Mouse (Mus musculus) right cerebral cortex, adult 18-20 months (tissue): Measurements from ENCODE around the gene Agbl3.

Experiments
- DNase-seq: peaks from one replicate; pipeline ENCODE4 v3.0.0; 2022; ENCODE audit warnings: mixed read lengths

Gene Agbl3

GRCm38 (mm10) chr6:34780231-34780942 lies at the start of gene Agbl3:
Agbl3 (plus strand) TSS chr6:34780432.
- peak; percentile 92 for DNase-seq

- DNase-seq = no peak
Observed at GRCm38 (mm10) chr6:34731007-34731406, 49.2 kb upstream of the Agbl3 start.

GRCm38 (mm10) chr6:34731529-34731928 lies 48.7 kb upstream of the Agbl3 start:
- no peak for DNase-seq

DNA sequence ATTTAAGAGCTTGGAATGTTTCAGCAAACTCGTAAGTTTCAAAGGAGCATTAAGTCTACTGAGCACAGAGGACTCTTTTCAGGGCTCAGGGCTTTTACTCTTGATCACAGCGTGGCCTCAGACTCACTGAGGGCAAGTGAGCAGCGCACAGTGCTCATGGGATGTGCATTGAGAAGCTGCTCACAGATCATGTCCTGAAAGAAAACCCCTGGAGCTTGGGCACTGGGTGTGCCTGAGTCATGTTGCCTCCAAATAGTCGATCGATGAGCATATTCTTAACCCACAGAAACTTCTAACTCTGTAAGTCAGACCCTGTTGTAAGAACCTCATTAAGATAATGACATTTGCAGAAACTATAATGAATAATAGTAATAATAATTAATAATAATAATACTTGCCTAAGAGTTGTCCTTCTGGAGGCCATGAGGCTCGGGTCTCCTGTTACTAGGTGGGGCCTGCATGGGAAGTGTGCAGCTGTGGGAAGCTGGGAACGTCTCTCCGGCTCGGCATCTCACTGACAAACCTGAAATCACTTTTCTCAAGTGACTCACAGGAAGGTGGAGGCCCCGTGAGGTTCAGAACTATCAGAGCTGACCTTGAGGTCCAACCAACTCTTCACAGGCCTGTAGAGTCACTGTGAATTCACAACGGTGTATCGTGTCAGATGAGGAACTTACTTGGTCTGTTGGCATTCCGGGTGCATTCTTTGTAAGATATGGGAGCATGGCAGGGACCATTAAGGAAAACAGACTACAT lies 45.1 kb upstream of the Agbl3 start:
- no peak for DNase-seq

- DNase-seq = no peak
Observed at GRCm38 (mm10) chr6:34736934-34737333, 43.3 kb upstream of the Agbl3 start.

- no peak for DNase-seq
Observed at GRCm38 (mm10) chr6:34743946-34744345, 36.3 kb upstream of the Agbl3 start.

DNA sequence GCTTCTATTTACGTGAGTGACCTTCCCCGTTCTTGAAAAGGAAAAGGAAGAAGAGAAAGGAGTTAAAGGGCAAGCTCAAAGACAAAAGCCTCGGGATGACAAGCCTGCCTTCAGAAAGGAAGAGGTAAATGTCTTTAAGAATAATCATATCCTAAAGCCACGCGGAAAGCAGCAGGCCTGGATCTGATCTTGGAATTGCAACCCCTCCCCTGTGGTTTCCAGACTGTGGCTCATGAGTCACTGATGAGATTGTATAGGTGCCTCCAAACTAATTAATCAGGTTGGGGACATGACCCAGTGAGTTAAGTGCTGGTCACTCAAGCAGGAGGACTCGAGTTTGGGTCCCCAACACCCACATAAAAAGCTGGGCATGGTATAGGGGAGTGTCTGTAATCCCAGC lies 32.4 kb upstream of the Agbl3 start:
- no peak for DNase-seq

DNA sequence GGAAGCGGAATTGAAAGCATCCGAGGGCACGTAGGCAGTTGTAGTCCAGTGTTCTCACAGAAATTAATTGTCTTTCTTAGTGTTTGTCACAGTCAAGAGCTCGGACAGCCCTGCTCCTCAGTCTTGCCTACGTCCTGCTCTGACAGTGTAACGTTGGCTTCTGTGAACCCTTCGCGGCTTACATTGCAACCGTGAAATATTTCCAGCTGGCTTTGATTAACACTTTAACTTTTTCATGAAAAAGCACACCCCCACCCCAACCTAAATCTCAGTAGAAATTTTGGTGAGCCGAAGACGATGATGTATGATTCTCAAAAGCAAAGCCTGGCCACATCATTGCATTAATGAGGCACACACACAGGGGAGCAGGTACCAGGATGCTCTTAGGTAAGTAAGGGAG lies 31.7 kb upstream of the Agbl3 start:
- DNase-seq = no peak

DNA sequence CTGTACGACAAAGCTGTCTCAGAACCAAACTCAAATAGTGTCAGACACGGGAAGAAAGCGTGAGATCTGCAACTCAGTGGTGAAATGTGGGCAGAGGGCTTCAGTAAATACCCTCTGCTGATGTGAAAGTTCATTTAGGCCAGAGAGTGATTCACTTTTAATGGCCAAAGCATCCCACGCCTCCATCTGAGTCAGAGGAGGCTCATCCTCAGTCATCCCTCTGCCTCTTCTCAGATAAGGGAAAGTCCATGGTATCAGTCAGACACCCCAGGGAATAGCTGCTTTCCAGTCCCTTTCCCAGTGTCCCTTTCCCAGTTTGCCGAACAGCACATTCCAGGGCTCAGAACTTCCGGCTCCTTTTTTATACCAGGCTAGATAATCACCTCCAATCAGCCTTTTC lies 30.7 kb upstream of the Agbl3 start:
- DNase-seq = no peak

DNA sequence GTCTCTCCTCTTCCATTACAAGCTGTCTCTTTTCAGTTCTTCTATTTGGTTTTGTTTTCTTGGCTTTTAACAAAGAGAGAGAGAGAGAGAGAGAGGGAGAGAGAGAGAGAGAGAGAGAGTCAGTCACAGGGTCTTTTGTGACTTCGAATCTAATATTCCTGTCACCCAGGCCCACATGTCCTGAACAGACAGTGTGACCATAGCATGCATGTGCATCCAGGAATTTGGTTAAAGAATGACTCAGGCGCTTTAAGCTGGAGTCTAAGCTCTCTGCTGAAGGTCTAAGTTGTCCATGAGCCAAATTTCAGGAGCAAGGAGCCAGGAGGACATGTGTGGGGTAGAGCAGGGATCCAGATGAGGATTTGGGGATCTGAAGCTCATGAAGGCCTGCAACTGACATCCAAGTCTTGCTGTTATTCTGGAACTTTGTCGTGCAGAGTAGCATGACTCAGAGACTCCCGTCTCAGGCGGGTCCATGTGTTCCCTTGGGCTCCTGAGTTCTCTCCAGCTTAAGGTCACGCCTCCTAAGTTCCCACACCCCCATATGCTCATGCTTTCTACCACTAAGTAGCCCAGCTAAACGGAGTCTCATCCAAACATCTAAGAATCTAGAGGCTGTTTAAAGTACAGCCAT lies 29.6 kb upstream of the Agbl3 start:
- DNase-seq = no peak

- no peak for DNase-seq
Observed at GRCm38 (mm10) chr6:34751625-34752024, 28.6 kb upstream of the Agbl3 start.

- peak; percentile 57 for DNase-seq
Observed at GRCm38 (mm10) chr6:34754448-34754847, 25.8 kb upstream of the Agbl3 start.

DNA sequence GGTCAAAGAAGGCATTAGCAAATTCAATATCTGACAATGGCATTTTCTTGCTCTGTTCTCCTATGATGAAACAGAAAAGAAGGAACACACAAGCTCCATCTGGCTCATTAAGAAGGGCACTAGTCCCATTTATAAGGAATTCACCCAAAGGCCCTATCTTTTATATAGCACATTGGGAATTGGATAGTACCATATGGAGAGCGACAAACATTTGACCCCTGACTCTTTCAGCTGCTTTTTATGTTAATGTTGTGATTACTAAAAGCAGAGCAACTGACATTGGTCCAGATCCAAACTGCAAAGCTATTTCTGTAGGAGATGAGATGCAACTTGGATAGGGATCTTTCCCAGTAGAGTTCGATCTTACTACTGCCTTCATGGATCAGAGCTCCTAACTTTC lies 21.9 kb upstream of the Agbl3 start:
- DNase-seq = no peak

DNA sequence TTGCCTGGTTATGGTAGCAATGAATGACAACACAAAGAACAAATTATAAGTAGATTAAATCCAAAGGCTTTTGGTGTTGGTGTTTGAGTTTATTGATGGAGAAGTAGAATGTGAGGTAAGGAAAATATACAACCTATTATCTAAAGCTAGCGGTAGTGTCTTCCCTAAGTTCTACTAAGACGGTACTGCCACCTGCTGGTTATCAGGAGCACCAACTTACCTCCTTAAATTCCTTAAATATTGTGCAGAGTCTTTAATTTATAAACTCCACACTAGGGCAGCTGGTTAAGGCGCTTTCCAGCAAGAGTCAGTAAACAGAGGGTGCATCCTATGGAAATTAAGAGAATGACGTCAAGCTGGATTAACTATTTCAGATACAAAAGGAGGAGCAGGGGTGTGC lies 20.2 kb upstream of the Agbl3 start:
- DNase-seq = peak; percentile 39

DNA sequence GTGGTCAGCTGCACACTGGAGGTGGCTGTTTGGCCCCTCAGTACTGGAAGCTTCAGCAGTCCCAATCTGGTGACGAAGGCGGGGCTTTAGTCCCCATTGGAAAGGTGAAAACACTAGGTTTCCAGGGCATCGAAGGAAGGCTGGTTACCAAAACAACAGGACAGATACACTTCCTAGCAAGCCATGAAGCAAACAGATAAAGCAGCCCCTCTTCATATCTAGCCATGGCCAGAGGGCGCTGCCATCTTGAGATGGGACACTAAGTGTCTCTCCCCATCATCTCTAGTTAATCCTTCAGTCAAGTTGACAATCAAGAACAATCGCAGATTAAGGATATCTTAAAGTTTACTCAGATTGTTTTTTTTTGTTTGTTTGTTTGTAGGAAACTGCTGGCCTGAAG lies 14.5 kb upstream of the Agbl3 start:
- DNase-seq = no peak

DNA sequence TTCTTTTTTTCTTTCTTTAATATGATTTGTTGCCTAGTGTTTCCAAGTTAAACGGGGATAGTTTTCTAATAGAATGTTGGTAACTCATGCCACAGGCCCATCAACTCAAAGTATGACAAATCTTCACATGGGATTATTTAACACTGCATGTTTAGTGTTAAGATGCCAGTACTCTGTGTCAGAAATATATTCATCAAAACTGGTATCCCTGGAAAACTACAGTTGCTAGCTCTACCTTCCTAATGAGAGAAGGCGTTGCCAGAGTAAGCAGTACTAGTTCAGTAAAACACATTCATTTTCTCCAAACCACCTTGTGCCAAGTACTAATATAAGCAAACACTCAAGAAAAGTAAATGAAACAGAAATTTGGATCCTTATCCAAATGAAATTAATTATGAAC lies 10.2 kb upstream of the Agbl3 start:
- no peak for DNase-seq

DNA sequence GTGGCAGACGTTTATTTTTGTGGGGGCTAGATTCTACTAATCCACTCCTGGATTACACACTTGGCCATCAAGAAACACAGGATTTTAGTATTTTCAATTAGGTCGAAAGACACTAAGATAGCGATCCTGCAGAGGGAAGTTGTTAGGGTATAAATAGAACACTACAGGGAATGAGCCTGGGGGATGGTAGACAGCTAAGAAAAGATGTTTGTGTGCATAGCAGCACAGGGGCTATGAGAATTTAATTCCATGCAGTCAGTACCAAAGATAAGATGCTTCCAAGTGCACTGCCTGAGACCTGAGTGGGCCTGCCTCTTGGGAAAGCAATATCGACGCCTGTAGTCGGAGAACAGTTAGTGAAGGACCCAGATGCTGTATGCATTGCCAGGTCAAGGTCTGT lies 9.7 kb upstream of the Agbl3 start:
- no peak for DNase-seq

- no peak for DNase-seq
Observed at GRCm38 (mm10) chr6:34776396-34776795, 3.8 kb upstream of the Agbl3 start.

- DNase-seq = no peak
Observed at GRCm38 (mm10) chr6:34777094-34777493, 3.1 kb upstream of the Agbl3 start.

DNA sequence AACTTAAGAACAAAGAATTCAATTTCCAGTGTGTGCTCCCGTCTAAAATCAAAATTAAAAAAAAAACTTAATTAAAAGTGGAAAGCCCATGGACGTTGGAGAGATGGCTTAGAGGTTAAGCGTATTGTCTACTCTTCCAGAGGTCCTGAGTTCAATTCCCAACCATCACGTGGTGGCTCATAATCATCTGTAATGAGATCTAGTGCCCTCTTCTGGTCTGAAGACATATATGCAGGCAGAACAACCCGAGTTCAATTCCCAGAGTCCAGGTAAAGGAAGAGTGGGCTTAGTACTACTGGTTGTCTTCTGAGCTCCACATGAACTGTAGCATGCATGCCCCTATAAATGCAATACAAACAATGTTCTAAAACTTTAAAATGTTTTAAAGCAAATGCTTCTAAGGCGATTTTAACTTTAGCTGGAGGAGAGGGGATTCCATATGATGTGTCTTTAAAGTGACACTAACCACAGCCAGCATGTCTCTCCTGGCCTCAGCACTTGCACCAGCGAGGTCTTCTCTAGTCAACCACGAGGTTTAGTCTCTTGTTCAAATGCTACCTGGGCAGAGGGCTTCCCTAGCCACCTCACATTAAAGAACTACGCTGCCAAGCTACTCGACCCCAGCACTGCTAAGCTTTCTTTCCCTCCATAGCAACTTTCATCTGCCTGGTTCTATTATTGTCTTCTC lies 2.1 kb upstream of the Agbl3 start:
- no peak for DNase-seq

DNA sequence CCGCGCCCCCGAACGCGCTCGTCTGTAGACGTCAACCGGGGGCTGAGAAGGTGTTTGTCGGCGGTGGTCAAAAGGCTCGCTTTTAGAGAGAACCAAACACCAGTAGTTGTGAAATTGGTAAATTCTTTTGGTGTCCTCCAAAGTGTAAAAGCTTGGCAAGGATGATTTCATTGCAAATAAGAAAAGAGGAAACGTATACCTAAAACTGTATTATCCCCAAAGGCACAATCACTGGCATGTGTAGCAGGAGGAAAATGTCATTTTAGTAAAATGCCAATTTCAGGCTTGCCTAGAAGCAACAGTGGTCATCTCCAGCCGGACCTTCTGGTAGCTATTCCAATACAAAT lies 684 bp downstream of the Agbl3 start:
- no peak for DNase-seq

DNA sequence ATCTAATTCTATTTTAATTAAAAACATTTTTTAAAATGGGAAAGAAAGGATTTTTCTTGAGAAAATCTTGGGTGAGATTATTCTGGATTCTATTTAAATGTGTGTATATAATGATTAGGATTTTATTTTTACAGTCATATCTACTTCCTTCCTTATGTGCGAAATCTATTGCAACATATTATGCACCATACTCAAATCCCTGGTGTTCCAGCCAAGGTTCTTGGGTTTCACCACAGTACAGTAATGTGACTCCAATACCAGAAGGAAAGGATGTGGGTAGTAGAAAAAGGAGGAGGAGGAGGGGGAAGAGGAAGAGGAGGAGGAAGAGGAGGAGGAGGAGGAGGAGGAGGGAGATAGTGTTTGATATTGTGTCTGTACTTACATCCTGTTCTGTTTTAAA lies 2.3 kb downstream of the Agbl3 start:
- DNase-seq = no peak

- DNase-seq = no peak
Observed at GRCm38 (mm10) chr6:34796881-34797280, 16.6 kb downstream of the Agbl3 start.

DNA sequence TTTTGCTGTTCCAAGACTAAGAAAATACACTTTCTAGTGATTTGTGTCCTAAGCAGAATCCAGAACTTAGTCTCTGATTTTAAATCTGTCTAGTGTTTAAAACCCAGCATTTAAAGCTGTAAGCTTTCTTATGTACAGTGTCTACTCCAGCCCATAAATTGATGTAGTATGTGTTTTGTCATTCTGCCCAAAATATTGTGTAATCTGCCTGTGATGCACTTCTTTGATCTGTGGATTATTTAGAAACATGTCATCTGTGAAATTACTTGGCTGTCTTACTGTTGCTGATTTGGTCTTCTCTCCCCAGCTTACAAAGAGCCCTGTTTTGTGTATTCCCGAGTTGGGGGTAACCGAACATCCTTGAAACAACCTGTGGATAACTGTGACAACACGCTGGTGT lies 17.7 kb downstream of the Agbl3 start:
- no peak for DNase-seq
